Mouse (Mus musculus): ENCODE measurements around the gene Arid1b. TPM values are rescaled to one million over a fixed set of nuclear protein-coding genes. Genes with fewer than 3 reads are reported as not detected.
A peak's percentile ranks its signal among the peaks of the same experiment; 100 is the strongest.

Gene Arid1b
- polyA plus RNA-seq, 1 experiment from 2014 or later, result 8.7 TPM

DNA sequence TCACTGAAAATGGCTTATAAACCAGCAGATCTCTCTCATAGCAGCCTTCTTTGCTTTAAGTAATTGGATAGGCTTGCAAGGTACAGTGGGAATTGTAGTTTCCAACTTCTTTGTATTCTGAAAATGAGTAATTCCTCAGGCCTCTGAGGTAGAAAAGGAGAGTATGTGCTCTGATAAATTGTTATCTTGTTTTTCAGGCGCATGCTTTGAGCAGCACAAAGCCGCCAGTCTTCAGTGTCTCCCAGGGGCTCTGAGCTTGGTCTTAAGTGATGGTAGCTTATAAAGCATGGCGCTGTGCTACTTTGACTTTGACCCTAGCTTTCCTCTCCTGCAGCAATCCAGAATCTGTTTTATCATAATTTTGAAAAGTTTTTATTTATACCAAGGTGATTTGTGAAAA is 76.3 kb downstream of the Arid1b start:
- Histone ChIP-seq H3K4me2 (no peak overlapping the region), H3K36me3 (peaks cover 2% of the 10 kb centered on the region; the same call in 1 of the 2 replicates), H3K9me3 (replicated peaks) (no peaks in the 10 kb centered on the region), H3K9ac (no peak overlapping the region), H3K27ac (ENCODE audit: poor library complexity, severe bottlenecking) (no peak overlapping the region), H3K4me3 (no peak overlapping the region), H3K4me1 (replicated peaks) (peaks cover 74% of the 10 kb centered on the region), H3K27me3 (replicated peaks) (no peaks in the 10 kb centered on the region)
- 55% methylated on average over 3 of the region's 3 CpGs for WGBS
- ATAC-seq (ENCODE audit: insufficient number of reproducible peaks, low FRiP score), result no peak

- Histone ChIP-seq H3K4me3 (no peak overlapping the region), H3K27me3 (replicated peaks) (no peaks in the 10 kb centered on the region), H3K4me2 (no peak overlapping the region), H3K9me3 (replicated peaks) (no peaks in the 10 kb centered on the region), H3K9ac (no peak overlapping the region), H3K4me1 (replicated peaks) (peaks cover 58% of the 10 kb centered on the region), H3K36me3 (peaks cover 2% of the 10 kb centered on the region; the same call in 1 of the 2 replicates), H3K27ac (ENCODE audit: poor library complexity, severe bottlenecking) (no peak overlapping the region)
- ATAC-seq (ENCODE audit: insufficient number of reproducible peaks, low FRiP score), result no peak
- WGBS, result 41% methylated on average over 4 of the region's 4 CpGs
Observed at GRCm38 (mm10) chr17:5072539-5072938, 78.4 kb downstream of the Arid1b start.

GRCm38 (mm10) chr17:5074752-5075506 is 80.8 kb downstream of the Arid1b start:
- Histone ChIP-seq H3K9ac (0 out of 2 replicates have a peak overlapping the region, but pooled peaks have one; percentile 4), H3K4me3 (no peak overlapping the region), H3K4me1 (replicated peaks) (peaks cover 53% of the 10 kb centered on the region), H3K4me2 (no peak overlapping the region), H3K36me3 (peaks cover 2% of the 10 kb centered on the region; the same call in 1 of the 2 replicates), H3K9me3 (replicated peaks) (no peaks in the 10 kb centered on the region), H3K27me3 (replicated peaks) (no peaks in the 10 kb centered on the region), H3K27ac (ENCODE audit: poor library complexity, severe bottlenecking) (no peak overlapping the region)
- 51% methylated on average over 7 of the region's 7 CpGs for WGBS
- ATAC-seq (ENCODE audit: insufficient number of reproducible peaks, low FRiP score), result peak; percentile 24; the same call in 1 of the 2 replicates

GRCm38 (mm10) chr17:5077996-5078395 is 83.9 kb downstream of the Arid1b start:
- Histone ChIP-seq H3K9me3 (replicated peaks) (no peaks in the 10 kb centered on the region), H3K9ac (no peak overlapping the region), H3K27me3 (replicated peaks) (0 out of 2 replicates have a peak, but pooled peaks cover 2% of the 10 kb centered on the region), H3K4me1 (replicated peaks) (peaks cover 62% of the 10 kb centered on the region), H3K4me3 (no peak overlapping the region), H3K4me2 (no peak overlapping the region), H3K27ac (ENCODE audit: poor library complexity, severe bottlenecking) (no peak overlapping the region), H3K36me3 (no peaks in the 10 kb centered on the region)
- WGBS, result 72% methylated on average over 9 of the region's 9 CpGs
- ATAC-seq (ENCODE audit: insufficient number of reproducible peaks, low FRiP score), result no peak

DNA sequence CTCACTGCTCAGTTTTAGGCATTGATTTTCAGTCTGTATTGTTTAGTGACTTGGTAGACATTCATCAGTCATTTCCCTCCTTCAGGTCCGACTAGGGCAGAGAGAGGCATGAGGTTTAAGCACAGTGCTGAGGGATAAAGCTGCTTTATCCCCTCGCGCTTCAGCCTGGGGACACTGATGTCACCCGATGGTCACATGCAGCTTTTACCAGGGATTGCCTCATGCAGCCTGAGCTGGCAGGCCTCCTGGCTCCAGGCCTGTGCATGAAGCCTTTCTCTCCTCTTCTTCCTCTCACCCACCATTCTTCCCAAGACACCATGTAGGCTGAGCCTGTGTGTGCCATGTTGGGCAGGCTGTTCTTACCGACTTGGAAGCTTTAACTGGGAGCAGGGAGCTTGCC is 84.4 kb downstream of the Arid1b start:
- WGBS, result 69% methylated on average over 5 of the region's 5 CpGs
- no peaks in the 10 kb centered on the region for H3K36me3 ChIP-seq
- ATAC-seq (ENCODE audit: insufficient number of reproducible peaks, low FRiP score), result no peak
- H3K4me1 ChIP-seq (replicated peaks), result peaks cover 68% of the 10 kb centered on the region
- H3K9me3 ChIP-seq (replicated peaks), result no peaks in the 10 kb centered on the region
- H3K4me3 ChIP-seq, result no peak overlapping the region
- H3K9ac ChIP-seq, result no peak overlapping the region
- no peak overlapping the region for H3K27ac ChIP-seq (ENCODE audit: poor library complexity, severe bottlenecking)
- 0 out of 2 replicates have a peak, but pooled peaks cover 3% of the 10 kb centered on the region for H3K27me3 ChIP-seq (replicated peaks)
- H3K4me2 ChIP-seq, result no peak overlapping the region

GRCm38 (mm10) chr17:5080884-5081419 is 86.8 kb downstream of the Arid1b start:
- no peak overlapping the region for H3K9ac ChIP-seq
- ATAC-seq (ENCODE audit: insufficient number of reproducible peaks, low FRiP score), result no peak
- no peak overlapping the region for H3K4me2 ChIP-seq
- WGBS, result 67% methylated on average over 12 of the region's 12 CpGs
- no peaks in the 10 kb centered on the region for H3K9me3 ChIP-seq (replicated peaks)
- peaks cover 77% of the 10 kb centered on the region for H3K4me1 ChIP-seq (replicated peaks)
- no peaks in the 10 kb centered on the region for H3K36me3 ChIP-seq
- no peak overlapping the region for H3K4me3 ChIP-seq
- no peak overlapping the region for H3K27ac ChIP-seq (ENCODE audit: poor library complexity, severe bottlenecking)
- H3K27me3 ChIP-seq (replicated peaks), result 0 out of 2 replicates have a peak, but pooled peaks cover 3% of the 10 kb centered on the region

GRCm38 (mm10) chr17:5082274-5082673 is 88.1 kb downstream of the Arid1b start:
- Histone ChIP-seq H3K4me1 (replicated peaks) (peaks cover 83% of the 10 kb centered on the region), H3K27me3 (replicated peaks) (0 out of 2 replicates have a peak, but pooled peaks cover 3% of the 10 kb centered on the region), H3K36me3 (no peaks in the 10 kb centered on the region), H3K9me3 (replicated peaks) (no peaks in the 10 kb centered on the region), H3K4me2 (peak overlapping the region; percentile 9; the same call in 1 of the 2 replicates), H3K27ac (ENCODE audit: poor library complexity, severe bottlenecking) (peak overlapping the region; percentile 36; the same call in 1 of the 2 replicates), H3K4me3 (no peak overlapping the region), H3K9ac (no peak overlapping the region)
- no peak for ATAC-seq (ENCODE audit: insufficient number of reproducible peaks, low FRiP score)
- WGBS, result 64% methylated on average over 8 of the region's 8 CpGs

- no peaks in the 10 kb centered on the region for H3K9me3 ChIP-seq (replicated peaks)
- ATAC-seq (ENCODE audit: insufficient number of reproducible peaks, low FRiP score), result no peak
- H3K27ac ChIP-seq (ENCODE audit: poor library complexity, severe bottlenecking), result no peak overlapping the region
- H3K4me2 ChIP-seq, result no peak overlapping the region
- WGBS, result 82% methylated on average over 3 of the region's 3 CpGs
- H3K4me1 ChIP-seq (replicated peaks), result peaks cover 77% of the 10 kb centered on the region
- no peaks in the 10 kb centered on the region for H3K36me3 ChIP-seq
- 0 out of 2 replicates have a peak, but pooled peaks cover 3% of the 10 kb centered on the region for H3K27me3 ChIP-seq (replicated peaks)
- no peak overlapping the region for H3K4me3 ChIP-seq
- no peak overlapping the region for H3K9ac ChIP-seq
Observed at GRCm38 (mm10) chr17:5083497-5083896, 89.4 kb downstream of the Arid1b start.

- H3K4me2 ChIP-seq, result no peak overlapping the region
- no peaks in the 10 kb centered on the region for H3K9me3 ChIP-seq (replicated peaks)
- H3K27me3 ChIP-seq (replicated peaks), result 0 out of 2 replicates have a peak, but pooled peaks cover 3% of the 10 kb centered on the region
- no peak overlapping the region for H3K9ac ChIP-seq
- H3K27ac ChIP-seq (ENCODE audit: poor library complexity, severe bottlenecking), result no peak overlapping the region
- ATAC-seq (ENCODE audit: insufficient number of reproducible peaks, low FRiP score), result no peak
- no peak overlapping the region for H3K4me3 ChIP-seq
- H3K36me3 ChIP-seq, result no peaks in the 10 kb centered on the region
- H3K4me1 ChIP-seq (replicated peaks), result peaks cover 73% of the 10 kb centered on the region
- 72% methylated on average over 8 of the region's 8 CpGs for WGBS
Observed at GRCm38 (mm10) chr17:5084139-5084538, 90.0 kb downstream of the Arid1b start.

DNA sequence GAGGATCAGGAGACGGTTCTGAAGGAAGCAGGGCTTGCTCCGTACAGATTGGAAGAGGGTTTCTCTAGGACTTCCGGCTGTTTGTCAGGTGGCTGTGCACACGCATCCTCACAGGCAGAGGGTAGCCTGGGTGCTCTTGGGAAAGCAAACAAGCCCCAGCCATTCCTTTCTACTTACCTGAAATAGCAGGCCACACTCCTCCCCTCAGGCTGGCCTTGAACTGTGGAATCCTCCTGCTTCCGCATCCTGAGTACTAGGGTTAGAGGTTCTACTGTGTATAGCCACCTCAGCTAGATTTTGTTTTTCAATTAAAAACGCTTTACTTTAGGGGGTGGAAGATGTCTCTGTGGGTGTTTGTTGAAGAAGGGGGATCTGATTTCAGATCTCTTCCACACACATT is 90.9 kb downstream of the Arid1b start:
- 76% methylated on average over 6 of the region's 6 CpGs for WGBS
- Histone ChIP-seq H3K9ac (no peak overlapping the region), H3K27me3 (replicated peaks) (0 out of 2 replicates have a peak, but pooled peaks cover 3% of the 10 kb centered on the region), H3K9me3 (replicated peaks) (no peaks in the 10 kb centered on the region), H3K27ac (ENCODE audit: poor library complexity, severe bottlenecking) (no peak overlapping the region), H3K4me2 (no peak overlapping the region), H3K36me3 (no peaks in the 10 kb centered on the region), H3K4me3 (no peak overlapping the region), H3K4me1 (replicated peaks) (peaks cover 74% of the 10 kb centered on the region)
- no peak for ATAC-seq (ENCODE audit: insufficient number of reproducible peaks, low FRiP score)

GRCm38 (mm10) chr17:5085942-5086341 is 91.8 kb downstream of the Arid1b start:
- ATAC-seq (ENCODE audit: insufficient number of reproducible peaks, low FRiP score), result peak; percentile 69

More at GRCm38 (mm10) chr17:5085942-5086341, 91.8 kb downstream of the Arid1b start:
- H3K36me3 ChIP-seq, result no peaks in the 10 kb centered on the region
- no peak overlapping the region for H3K4me3 ChIP-seq
- H3K9ac ChIP-seq, result peak overlapping the region; percentile 42; the same call in 1 of the 2 replicates
- WGBS, result 14% methylated on average over 5 of the region's 5 CpGs
- H3K4me2 ChIP-seq, result peak overlapping the region; percentile 40
- peak overlapping the region; percentile 76 for H3K27ac ChIP-seq (ENCODE audit: poor library complexity, severe bottlenecking)
- 0 out of 2 replicates have a peak, but pooled peaks cover 3% of the 10 kb centered on the region for H3K27me3 ChIP-seq (replicated peaks)
- H3K9me3 ChIP-seq (replicated peaks), result no peaks in the 10 kb centered on the region
- H3K4me1 ChIP-seq (replicated peaks), result peaks cover 67% of the 10 kb centered on the region
